Mouse (Mus musculus) thymus, adult 2 months (tissue): Measurements from ENCODE around the gene Map3k4.

Experiments
- CTCF ChIP-seq: fragments of 200-500 bp; IDR thresholded peaks from 2 replicates; pipeline ENCODE4 v1.5.1; 2012; ENCODE audit warnings: mild to moderate bottlenecking, control low read depth, low read length, moderate library complexity, borderline replicate concordance; ENCODE audit not compliant: control insufficient read depth, poor library complexity, insufficient read depth; ENCODE audit errors: extremely low read depth
- POLR2A ChIP-seq: fragments of 200-500 bp; IDR thresholded peaks from 2 replicates; pipeline ENCODE4 v1.6.1; 2012; ENCODE audit warnings: mild to moderate bottlenecking, low read length, control low read depth, moderate library complexity; ENCODE audit not compliant: control insufficient read depth, poor library complexity, insufficient read depth; ENCODE audit errors: extremely low read depth

DNA sequence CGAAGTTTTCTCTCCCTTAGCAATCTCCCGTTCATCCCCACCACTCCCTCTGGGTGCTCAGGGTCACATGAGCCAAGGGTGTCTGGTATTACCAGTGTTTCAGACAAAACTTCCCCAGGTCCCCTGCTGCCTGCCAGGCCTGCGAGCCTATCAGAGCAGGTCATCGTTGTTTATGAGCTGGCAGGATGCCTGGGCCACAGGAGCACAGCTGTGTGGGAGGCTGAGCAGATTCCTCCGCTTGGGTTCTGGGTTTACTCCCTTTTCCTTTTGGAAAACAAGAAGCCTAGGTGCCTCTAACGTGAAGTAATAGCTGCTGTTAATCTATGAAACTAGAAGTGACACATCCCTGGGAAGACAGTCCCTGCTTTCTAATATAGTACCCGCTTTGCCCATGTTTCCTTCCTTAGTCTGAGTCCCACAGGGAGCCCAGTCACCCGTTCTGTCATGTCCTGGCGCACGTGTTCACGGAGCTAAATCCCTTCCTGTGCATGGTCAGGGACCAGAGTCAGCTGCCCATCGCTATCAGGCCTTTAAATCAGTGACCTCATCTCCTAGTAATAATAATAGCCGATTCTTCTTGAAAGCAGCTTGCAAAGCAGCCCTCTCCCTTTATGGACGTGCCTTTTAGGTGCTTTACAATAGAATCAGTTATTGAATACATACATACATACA is 9.4 kb upstream of the Map3k4 start:
- TF ChIP-seq CTCF: no peak
- no peak for TF ChIP-seq POLR2A
